Mouse (Mus musculus) ES-Bruce4 (cell line): ENCODE measurements at regions not wholly inside any gene's neighbourhood (a gene's known extent, or its start where the extent isn't known, plus 50 kb on each side); places are given as distances from the start of the nearest gene placed in this dataset.

Experiments
- H3K27ac ChIP-seq: 2 replicates; pipeline ENCODE4 v1.5.1; 2012; ENCODE audit warnings: low read length, inconsistent platforms; ENCODE audit not compliant: insufficient read depth
- H3K27me3 ChIP-seq: 2 replicates; pipeline ENCODE4 v1.6.1; 2012; ENCODE audit warnings: mild to moderate bottlenecking, low read length, inconsistent platforms; ENCODE audit not compliant: control insufficient read depth, poor library complexity, insufficient read depth, severe bottlenecking
- H3K36me3 ChIP-seq: 2 replicates; pipeline ENCODE4 v1.6.1; 2012; ENCODE audit warnings: inconsistent platforms, mild to moderate bottlenecking, low read length, moderate library complexity; ENCODE audit not compliant: control insufficient read depth, poor library complexity, insufficient read depth, severe bottlenecking
- H3K4me1 ChIP-seq: one replicate; pipeline ENCODE4 v1.8.1; 2011; ENCODE audit warnings: low read length; ENCODE audit not compliant: control insufficient read depth, insufficient read depth
- H3K4me3 ChIP-seq: 2 replicates; pipeline ENCODE4 v1.5.1; 2011; ENCODE audit warnings: low read depth, mild to moderate bottlenecking, low read length
- H3K9ac ChIP-seq: 2 replicates; pipeline ENCODE4 v1.6.1; 2012; ENCODE audit warnings: low read depth, mild to moderate bottlenecking, inconsistent platforms; ENCODE audit not compliant: poor library complexity, severe bottlenecking
- H3K9me3 ChIP-seq: replicated peaks from 2 replicates; pipeline ENCODE4 v1.6.1; 2012; ENCODE audit warnings: mild to moderate bottlenecking, low read length, inconsistent platforms; ENCODE audit not compliant: control insufficient read depth, poor library complexity, insufficient read depth, severe bottlenecking
- CTCF ChIP-seq: IDR thresholded peaks from one replicate; pipeline ENCODE4 v1.8.1; 2011; ENCODE audit warnings: low read depth, low read length
- EP300 ChIP-seq: IDR thresholded peaks from 2 replicates; pipeline ENCODE4 v1.6.1; 2011; ENCODE audit warnings: low read depth, low read length; ENCODE audit not compliant: insufficient read depth
- POLR2A ChIP-seq: IDR thresholded peaks from one replicate; pipeline ENCODE4 v1.8.1; 2011; ENCODE audit warnings: low read length; ENCODE audit not compliant: insufficient read depth

DNA sequence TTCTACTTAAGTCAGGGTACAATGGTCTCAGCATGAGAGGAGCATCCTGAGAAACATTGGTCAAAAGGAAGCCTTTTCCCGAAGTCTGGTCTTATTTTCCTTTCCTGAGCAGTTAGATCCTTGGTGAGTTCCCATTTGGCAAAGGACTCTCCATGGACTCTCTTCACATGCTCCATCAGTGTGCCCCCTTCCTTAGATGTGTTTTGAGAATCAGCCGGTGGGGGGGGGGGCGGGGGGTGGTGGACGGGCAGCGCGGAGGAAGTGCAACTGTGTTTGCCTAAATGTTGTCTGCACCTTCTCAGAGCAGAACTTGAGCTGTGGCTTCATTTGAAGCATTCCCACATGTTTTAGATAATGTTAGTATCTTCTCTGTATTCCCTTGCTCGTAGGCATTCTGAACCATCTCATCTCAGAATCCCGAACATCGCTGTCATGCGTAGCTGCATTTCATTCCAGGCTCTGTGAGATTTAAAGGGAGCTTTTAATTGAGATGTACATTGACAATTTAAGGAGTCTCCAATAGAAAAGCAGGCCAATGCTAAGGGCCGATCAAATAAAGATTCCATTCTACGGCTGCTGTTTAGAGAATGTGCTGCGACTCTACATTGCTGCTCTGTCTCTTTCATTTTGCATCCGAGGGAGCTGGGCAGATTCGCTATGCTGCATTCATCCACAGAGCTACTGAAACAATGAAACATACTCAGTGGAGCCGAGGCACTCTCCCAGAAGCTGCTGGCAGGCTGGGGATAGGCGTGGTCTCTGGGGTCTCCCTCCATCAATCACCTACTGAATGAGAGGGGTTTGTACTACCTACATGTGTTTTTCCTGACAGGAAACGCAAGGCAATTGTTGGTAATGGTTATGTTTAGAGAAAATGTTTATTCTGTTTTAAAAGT lies 92.9 kb downstream of the Pax1 start:
- Histone ChIP-seq H3K27ac (no peak overlapping the region), H3K36me3 (no peaks in the 10 kb centered on the region), H3K9me3 (no peaks in the 10 kb centered on the region), H3K4me3 (no peak overlapping the region), H3K27me3 (no peaks in the 10 kb centered on the region), H3K9ac (no peak overlapping the region), H3K4me1 (no peaks in the 10 kb centered on the region)
- TF ChIP-seq EP300 (no peak), POLR2A (no peak), CTCF (no peak)
